Mouse (Mus musculus) common myeloid progenitor, adult 5-6 weeks (primary cell): ENCODE data around the gene Cracr2b. TPM values are rescaled to one million over a fixed set of nuclear protein-coding genes. Genes with fewer than 3 reads are reported as not detected.

Source experiments
- ATAC-seq: replicated peaks from 2 replicates; pipeline ENCODE4 v1.8.0; 2016; ENCODE audit warnings: low read depth, mild to moderate bottlenecking, moderate TSS enrichment, inconsistent platforms; ENCODE audit not compliant: poor library complexity, severe bottlenecking
- total RNA-seq: library from RNA; stranded (forward); fragments of 200-1000, 187-1606 nt; gene quantifications from 2 replicates; pipeline ENCODE4 v1.2.3, GENCODE M21; 2017

Cracr2b gene
- total RNA-seq, 1 experiment from 2014 or later: not detected

DNA sequence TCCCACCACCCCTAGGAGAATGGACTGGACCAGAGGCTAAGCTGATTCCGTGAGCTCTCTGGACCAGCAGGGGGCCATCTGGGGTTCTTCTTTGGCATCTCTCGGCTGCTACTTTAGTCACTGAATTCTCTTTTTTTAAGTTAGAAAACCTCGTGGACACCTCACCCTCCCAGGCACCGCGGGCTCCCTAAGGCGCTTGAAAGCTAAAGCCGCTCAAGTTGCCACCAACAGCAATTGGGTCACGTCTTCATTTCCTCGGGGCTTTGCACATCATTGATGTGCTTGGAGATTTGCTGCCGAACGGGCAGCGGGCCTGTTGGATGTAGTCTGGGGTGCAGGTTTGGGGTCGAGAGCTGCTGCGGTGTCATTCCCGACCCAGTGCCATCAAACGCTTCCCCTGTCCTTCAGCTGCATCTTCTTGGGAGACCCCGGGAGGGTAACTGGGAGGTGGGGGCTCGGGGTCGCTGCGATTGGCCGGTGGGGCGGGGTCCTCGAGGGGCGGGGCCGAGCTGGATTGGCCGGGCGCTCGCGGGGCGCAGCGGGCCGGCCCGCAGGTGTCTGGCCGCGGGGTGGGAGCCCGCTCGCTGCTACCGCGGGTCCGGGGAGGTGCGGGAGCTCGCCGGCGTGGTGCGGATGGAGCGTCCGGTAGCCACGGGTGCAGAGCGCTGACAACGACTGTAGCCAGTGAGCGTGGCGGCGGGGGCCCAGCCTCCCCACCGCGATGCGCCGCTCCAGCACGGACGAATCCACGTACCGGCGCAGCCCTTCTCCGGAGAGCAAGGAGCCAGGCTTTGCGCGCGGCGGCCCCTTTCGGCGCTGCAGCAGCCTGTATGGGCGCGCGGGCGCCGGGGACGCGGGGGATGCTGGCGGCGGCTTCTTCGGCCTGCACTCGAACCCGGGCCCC, 20.9 kb downstream of the Cracr2b start:
- peak; percentile 39 for ATAC-seq

DNA sequence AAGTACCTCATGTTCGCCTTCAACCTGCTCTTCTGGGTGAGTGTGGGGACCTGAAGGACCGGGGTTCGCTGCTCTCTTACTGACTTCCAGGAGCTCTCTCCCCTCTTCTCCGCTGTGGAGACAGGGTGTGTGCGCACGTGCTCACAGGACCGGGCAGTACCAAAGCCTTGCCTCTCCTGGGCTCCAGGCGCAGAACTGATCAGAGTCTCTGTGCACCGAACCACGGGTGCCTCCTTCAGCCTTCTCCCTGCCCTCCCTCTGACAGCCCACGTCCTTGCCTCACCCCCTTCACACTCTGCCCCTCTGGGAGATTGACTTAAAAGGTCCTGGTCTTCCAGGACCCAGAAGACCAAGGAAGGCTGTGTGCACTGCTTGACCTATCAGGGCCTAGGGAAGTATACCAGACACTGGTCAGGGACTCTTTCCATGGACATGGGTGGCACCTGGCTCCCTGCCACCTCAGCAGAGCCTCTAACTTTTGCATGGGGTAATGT, 21.7 kb downstream of the Cracr2b start:
- no peak for ATAC-seq

DNA sequence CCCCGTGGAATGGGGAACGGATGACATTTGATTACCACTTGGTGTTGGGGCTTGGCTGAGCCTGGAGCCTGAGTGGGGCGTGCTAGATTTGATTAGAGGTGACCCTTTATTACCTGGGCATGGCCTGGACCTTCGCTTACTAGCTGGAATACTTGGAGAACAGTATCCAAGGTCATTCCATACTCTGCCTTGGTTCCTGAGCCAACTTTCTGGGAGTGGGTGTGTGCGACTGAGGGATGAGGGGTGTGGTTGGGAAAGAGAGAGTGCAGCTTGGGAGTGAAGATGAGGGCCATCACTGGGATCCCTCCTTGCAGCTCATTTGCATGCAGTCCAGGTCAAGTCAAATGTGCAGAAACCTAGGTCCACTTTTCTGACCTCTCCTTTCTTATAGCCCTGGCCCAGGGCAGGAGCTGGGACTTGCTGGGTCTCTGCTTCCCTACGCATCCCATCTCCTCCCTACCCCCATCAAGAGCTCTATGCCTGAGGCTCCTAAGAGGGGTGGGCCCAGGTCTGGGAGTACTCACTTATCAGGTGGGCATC, 22.3 kb downstream of the Cracr2b start:
- no peak for ATAC-seq

DNA sequence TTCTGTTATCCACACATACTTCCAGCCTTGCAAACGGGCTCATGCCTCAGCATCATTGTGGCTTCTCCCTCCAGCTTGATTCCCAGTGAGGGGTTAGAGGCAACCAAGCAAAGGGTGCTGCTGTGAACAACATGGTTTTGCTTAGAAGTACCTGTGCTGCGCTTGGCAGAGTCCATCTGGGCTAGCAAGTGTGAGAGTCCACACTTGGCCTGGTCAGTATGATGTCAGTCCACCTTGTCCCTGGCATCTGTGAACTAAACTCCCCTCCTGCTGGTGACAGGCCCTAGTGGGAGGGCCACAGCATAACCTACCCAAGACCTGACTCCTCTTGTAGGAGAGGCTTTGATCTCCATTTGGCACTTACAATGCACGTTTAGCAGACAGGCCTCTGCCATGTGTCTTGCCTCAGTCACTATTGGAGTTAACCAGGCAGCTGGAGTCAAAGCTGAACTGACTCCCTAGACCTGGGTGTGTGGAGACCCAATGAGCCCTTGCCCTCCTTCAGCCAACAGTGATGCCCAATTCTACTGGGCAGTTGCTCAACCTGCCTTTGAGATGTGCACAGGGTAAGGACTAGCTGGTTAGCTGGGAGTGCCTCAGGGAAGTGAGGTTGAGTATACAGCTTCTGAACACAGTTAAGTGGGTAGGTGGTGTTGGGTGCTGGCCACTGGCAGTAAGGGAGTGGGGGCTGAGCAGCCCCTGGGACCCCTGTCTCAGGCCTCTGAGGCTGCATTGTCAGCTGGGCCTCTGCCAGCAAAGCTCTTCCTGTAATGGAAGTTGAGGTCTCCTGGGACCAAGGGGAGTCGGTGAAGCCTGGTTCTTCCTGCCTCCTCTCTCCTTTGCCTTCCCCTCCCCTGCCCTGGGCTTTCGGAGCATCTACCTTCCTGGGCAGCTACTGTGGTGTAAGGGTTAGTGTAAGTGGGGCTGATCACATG, 23.6 kb downstream of the Cracr2b start:
- no peak for ATAC-seq

DNA sequence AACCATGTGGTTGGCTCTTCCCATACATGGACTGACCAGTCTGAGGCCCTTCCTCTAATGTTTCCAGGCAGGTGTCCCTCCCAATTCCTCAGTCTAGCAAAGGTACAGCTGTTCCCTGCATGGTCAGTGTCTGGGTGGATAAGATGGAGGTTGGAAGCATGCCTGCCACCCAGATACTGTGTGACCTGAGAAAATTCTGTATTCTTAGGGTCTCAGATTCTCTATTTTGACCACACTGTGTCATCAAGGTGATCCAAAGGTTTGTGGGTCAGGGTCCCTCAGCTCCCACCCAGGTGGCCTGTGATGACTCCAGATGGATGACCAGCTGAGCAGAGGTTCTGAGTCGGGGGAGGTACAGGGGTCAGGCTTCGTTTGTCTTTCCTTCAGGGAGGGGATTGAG, 24.3 kb downstream of the Cracr2b start:
- ATAC-seq: no peak

DNA sequence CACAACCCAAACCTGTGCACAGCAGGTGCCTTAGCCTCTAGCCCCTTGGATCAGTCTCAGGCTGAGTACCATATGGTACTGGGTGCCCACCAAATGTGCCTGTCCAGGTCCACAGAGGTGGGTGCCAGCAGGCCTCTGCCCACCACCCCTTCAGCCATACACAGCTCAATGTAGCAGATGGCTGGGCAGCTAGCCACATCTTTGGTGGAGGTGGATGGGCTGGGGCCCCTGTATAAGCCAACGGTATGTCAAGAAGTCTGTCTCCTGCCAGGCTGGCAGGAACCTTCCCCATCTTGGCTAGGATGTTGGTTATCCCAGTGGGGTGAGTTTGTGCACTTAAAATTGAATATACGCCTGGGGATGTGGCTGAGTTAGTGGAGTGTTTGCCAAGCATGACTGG, 24.7 kb downstream of the Cracr2b start:
- no peak for ATAC-seq

DNA sequence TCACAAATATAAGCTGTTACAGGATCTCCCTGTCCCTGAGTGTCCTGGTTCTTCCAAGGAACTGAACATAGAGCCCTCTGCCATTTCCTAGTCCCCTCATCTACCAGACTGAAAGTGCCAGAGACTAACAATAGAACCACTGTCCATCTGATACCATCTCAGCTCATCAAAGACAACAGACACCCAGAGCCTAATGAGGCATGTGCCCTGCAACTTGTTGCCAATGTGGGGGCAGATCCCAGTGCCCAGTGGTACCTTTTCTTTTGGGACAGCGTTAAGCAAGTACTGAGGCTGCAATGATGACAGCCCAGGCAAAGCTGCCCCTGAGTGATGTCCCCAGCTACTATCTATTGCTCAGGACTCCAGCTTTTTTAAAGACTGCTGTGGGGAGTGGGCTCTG, 25.3 kb downstream of the Cracr2b start:
- no peak for ATAC-seq

DNA sequence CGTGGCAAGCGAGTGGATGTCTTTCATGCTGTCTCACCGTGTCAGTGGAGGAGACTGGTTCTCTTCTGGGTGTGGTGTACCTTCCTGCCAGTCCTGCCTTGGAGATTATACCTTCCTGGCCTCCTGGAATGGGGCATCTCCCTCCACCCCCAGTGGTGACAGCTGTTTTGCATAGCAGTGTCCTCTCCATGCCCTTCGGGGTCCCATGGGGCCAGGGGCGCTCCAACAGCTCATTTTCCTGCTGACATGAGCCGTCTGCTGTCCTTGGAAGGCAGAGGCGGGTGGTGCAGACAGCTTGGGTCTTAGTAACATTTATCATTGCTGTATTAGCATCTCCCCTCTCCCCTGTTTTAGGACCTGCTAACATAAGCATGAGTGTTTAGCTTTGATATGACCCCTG, 26.2 kb downstream of the Cracr2b start:
- no peak for ATAC-seq

DNA sequence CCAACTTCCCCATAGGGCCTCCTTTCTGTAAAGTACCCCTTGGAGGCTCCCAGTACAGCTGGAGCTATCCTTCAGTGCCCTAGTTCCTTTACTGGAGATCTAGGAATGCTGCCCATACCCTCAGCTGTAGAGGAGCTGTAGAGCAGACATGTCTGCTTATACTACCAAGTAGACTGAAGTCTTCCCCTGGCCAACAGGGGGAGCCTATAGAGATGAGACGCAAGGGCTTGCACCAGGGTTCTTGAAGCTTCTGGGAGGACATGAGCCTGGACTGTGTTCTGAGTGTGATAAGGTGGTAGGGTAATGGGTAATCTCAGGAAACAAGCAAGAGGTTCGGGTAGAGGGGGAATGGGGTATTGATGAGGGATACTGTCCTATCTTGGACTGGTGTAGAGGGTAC, 30.3 kb downstream of the Cracr2b start:
- ATAC-seq: peak; percentile 63

DNA sequence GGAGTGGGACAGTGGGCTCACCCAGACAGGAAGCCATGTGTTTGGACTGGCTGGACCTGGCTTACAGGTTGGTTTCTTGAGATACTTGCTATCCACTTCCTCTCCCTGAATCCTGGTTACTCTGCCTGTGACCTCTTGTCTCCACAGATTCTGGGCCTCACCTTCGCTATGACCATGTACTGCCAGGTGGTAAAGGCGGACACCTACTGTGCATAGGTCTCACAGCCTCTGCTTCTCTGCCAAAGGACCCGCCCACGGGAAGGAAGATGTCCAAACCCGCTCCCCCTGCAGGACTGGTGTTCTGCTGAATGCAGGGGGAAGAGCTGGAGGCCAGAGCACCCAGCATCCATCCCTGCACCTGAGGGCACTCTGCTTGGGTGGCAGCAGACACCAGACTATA, 31.8 kb downstream of the Cracr2b start:
- ATAC-seq: no peak

DNA sequence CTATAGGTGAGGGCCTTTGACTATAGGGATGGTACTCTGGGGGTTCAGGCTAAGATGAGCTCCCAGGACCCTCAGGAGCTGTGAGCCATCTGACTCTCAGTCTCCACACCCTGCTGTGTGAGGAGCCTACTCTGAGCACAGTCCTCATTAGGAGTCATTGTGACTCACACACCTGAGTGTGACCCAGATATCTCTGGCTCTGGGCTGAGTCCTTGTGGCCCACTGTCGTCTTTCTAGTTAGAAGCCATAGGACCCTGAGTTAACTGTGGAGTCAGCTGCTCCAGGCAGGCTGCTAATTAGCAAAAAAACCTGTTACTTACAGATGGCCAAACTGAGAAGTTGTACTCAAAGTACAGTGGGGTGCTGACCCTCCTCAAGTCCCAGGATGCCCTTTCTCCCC, 32.8 kb downstream of the Cracr2b start:
- ATAC-seq: no peak

DNA sequence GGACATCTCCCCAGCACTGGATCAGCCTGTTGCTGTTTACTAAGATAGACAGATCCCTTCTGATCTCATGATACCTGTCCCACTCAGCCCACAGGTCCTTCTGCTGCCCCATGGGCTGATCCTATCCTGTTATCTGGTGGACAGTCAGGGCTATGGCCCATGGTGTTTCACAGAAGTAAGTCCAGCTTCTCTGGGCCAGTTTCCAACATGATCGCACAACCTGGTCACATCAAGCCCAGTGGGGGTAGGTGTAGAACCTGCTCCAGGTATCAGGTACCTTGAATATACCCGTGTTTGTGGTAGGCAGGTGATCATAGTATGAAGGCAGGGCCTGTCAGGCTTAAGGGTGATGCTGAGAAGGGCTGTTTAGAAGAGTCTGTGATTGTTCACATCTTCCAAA, 34.5 kb downstream of the Cracr2b start:
- ATAC-seq: no peak

DNA sequence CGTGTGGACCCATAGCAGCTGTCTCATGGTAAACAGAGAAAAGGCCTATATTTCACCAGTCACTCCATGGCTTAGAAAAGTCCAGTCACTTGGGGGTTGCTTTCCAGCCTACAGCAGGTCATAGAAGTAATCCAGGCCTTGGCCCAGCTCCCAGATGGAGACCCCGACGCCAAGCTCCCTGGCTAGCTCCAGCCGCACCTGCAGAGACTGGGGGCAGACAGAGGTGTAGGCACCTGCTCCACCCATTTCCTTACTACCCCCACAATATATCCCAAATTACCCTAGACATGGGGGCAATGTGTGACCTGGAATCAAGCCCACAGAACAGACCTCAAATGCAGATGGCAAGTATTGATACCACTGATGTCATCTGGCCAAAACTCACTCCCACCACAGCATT, 35.0 kb downstream of the Cracr2b start:
- ATAC-seq: no peak

DNA sequence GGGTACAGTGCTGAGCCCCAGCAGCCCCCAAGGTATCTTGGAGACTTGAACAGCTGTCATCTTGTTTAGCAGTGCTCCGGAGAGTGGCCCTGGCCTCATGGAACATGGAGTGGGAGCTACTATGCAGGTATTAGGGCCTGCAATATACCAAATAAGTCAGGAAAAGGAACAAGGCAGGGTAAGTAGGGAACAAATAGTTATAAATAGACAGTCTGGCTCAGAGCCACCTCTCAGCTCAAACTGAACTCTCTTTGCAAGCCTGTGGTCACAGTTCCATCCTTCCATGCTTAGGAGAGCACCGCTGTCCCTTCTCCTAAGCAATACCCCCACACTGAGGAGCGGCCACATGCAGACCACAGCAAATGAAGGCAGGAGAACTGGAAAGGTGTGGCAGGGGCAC, 36.7 kb downstream of the Cracr2b start:
- ATAC-seq: no peak

DNA sequence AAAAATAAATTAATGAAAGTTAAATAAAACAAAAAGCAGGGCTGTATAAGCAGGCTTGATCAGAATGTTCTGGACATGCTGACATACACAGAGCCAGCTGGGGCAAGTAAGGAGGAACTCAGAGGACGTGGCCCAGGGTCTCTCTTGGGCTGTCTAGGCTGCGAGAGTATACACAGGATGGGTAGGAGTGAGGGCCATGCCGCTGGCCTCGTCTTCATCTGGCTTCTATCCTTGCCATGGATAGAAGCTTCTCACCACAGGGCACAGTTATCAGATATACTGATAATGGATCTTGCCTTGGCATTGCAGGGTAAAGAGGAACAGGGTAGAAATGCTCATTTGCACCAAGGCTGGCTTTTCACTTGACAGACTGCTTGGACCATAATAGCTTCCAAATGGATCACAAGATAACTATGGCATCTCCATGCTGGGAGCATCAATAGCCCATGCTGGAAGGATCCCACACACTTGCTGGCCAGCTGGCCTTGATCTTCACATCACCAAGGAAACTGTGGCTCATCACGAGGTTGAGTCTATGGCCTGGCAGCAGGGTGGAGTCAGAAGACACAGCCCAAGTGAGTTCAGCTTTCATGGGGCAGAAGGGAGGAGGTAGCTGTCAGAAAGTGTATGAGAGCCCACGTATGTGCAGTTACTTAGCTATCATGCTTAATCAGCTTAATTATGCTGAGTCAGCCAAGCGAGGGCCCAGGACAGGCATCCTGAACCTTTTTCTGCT, 41.1 kb downstream of the Cracr2b start:
- no peak for ATAC-seq

DNA sequence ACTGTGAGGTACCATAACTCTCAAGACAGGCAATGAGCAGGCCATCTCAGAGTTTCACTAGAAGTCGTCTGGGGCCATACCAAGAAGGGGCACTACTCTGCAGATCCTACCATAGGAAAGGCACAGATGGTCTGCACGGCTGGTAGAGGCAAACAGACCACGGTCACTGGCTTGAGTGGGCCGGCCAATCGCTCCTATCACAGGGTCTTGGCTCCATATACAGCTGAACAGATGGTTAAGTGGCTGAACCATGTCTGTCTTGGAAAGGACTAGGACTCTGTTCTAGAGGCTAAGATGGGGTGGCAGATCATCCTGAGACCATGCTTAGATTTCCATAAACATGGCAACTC, 41.6 kb downstream of the Cracr2b start:
- ATAC-seq: no peak

DNA sequence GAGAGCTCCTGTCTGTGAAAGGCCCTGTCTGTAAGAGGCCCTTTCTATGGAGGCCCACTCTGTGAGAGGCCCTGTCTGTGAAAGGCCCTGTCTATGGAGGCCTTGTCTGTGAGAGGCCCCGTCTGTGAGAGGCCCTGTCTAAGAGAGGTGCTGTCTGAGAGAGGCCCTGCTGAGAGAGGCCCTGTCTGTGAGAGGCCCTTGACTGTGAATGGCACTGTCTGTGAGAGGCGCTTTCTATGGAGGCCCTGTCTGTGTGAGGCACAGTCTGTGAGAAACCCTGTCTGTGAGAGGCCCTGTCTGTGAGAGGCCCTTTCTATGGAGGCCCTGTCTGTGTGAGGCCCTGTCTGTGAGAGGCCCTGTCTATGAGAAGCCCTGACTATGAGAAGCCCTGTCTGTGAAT, 45.4 kb downstream of the Cracr2b start:
- ATAC-seq: no peak

DNA sequence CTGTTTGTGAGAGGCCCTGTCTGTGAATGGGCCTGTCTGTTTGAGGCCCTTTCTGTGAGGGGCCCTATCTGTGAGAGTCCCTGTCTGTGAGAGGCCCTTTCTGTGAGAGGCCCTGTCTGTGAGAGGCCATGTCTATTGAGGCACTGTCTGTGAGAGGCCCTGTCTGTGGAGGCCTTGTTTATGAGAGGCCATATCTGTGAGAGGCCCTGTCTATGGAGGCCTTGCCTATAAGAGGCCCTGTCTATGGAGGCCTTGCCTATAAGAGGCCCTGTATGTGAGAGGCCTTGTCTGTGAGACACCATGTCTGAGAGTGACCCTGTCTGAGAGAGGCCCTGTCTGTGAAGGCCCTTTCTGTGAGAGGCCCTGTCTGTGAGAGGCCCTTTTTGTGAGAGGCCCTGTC, 47.3 kb downstream of the Cracr2b start:
- ATAC-seq: no peak

DNA sequence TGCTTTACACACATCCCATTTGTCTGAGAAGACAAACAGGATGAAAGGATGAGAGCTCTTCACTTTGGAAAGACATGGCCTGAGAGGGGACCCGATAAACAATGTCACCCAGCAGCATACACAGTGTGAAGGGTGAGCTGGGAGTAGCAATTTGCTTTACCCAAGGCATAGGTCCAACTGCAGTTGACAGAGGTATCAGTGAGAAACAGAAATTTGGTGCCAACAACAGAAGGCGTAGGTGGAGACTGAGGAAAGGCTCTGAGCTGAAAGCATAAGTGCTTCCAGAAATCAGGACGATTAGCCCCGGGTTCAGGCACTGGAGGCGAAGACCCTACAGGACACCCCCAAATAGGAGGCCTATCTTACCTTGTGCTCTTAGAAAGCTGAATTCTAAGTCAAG, 49.3 kb downstream of the Cracr2b start:
- ATAC-seq: no peak

DNA sequence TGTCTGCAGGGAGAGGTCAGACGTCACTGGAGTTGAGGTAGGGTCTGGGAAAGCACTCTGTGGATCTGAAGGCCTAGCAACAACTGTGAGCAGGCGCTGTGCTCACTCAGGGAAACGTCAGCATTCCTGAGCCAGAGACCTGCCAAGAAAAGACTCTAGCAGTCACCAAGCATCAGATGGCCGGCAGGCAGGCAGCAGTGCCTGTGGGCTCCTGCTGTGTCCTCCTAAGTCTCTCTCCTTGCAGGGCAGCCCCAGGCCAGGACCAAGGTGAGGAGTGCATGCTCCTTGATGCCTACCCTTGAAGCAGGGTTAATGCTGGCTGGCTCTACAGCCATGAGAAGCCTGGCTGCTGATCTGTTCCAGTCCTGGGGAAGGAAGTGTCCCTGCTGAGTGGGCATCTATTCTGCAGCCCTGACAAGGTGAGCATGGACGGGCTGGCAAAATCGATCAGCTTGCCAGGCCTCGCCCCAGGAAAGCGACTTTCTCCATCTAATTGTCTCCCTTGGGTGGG, 49.8 kb downstream of the Cracr2b start:
- no peak for ATAC-seq
